Comparison of ENCODE assay signal across 18 mouse cellular contexts in the genomic region with DNA sequence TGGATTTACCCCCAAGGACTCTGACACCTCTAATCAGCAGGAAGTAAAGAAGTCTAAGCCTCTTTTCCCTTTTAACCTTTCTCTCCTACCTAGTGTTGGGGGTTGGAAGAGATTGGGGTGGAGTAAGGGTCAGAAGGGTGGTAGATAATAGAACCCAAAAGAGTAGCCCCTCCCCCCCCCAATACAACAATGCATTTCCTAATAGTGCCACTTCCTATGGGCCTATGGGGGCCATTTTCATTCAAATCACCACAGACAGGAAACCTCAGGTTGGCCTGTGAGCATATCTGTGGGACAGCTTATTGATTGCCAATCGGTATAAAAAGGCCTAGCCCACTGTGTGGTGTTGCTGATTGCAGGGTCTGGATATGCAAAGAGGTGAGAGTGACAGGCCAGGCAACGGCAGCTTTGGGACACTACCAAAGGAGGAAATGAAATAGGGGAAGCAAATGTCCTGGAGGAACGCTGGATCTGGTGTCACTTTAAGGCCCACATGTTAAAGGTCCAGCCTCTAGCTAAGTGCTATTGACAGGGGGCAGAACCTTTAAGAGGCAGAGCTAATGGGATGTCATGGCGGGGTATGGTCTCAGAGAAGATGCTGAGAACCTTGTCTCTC. TPM values are rescaled to one million over a fixed set of nuclear protein-coding genes. Genes with fewer than 3 reads are reported as not detected.
DNase-seq lines count a peak whose midpoint lies in the region; ATAC-seq and TF ChIP-seq lines count a peak whose summit lies in the region.
"Had no signal": no experiment of that assay in that cellular context is flagged by ENCODE, and none has a peak within 500 bp of the region (broad histone marks: within the 10 kb centered on the region; RNA-seq: fewer than 3 reads in every experiment).

No protein-coding gene starts in this region.

- DNase-seq in ES-E14 (ENCODE audit: low read depth, low spot score), result peak; percentile 46
- DNase-seq in limb, embryonic 10.5 days (ENCODE audit: low spot score), result no peak
- DNase-seq in c-Kit-positive CD71-positive TER-119-positive erythroid progenitor cells, embryonic 14.5 days (ENCODE audit: low spot score), result no peak
- no peak for DNase-seq in retina, postnatal 1 day
- DNase-seq in hindbrain, embryonic 10.5 days (ENCODE audit: low spot score), result no peak
- DNase-seq: adrenal gland, postnatal 14 days; cerebellum, adult 8-10 months; cerebellum, postnatal 14 days; gastrocnemius, postnatal 14 days had no signal

- no peaks in the 10 kb centered on the region for H3K27me3 ChIP-seq in limb, embryonic 10.5 days (ENCODE audit: low read depth, poor library complexity, severe bottlenecking)
- no peaks in the 10 kb centered on the region for H3K27me3 ChIP-seq in hindbrain, embryonic 10.5 days (ENCODE audit: insufficient read depth, poor library complexity, severe bottlenecking)
- H3K27me3 ChIP-seq: embryonic facial prominence, embryonic 12.5 days; forebrain, embryonic 12.5 days; heart, embryonic 12.5 days had no signal

- H3K4me1 ChIP-seq in ES-E14 (ENCODE audit: control insufficient read depth in 2 of 2, insufficient read depth in 2 of 2, low read length in 2 of 2, poor library complexity in 1 of 2), result peaks cover 0 to 11% of the 10 kb centered on the region in 2 experiments
- 0 out of 2 replicates have a peak, but pooled peaks cover 3% of the 10 kb centered on the region for H3K4me1 ChIP-seq in limb, embryonic 10.5 days
- H3K4me1 ChIP-seq in hindbrain, embryonic 10.5 days (replicated peaks), result peaks cover 7% of the 10 kb centered on the region; the same call in 1 of the 2 replicates
- H3K4me1 ChIP-seq: embryonic facial prominence, embryonic 12.5 days; forebrain, embryonic 12.5 days had no signal

- H3K79me2 ChIP-seq in macrophage (ENCODE audit: inconsistent target), result no peaks in the 10 kb centered on the region

- peak overlapping the region; percentile 51; the same call in 1 of the 2 replicates for H3K27ac ChIP-seq in ES-E14 (ENCODE audit: insufficient read depth, low read depth, low read length, poor library complexity, severe bottlenecking)
- H3K27ac ChIP-seq in macrophage, result peak overlapping the region; percentile 77
- no peak overlapping the region for H3K27ac ChIP-seq in limb, embryonic 10.5 days
- H3K27ac ChIP-seq in hindbrain, embryonic 10.5 days, result no peak overlapping the region
- H3K27ac ChIP-seq: embryonic facial prominence, embryonic 12.5 days; forebrain, embryonic 12.5 days; hindbrain, embryonic 14.5 days had no signal

- no peaks in the 10 kb centered on the region for H3K9me3 ChIP-seq in ES-E14 (ENCODE audit: control insufficient read depth, insufficient read depth, low read depth, low read length)
- no peaks in the 10 kb centered on the region for H3K9me3 ChIP-seq in limb, embryonic 10.5 days (replicated peaks)
- H3K9me3 ChIP-seq in hindbrain, embryonic 10.5 days, result 0 out of 2 replicates have a peak, but pooled peaks cover 3% of the 10 kb centered on the region
- H3K9me3 ChIP-seq: embryonic facial prominence, embryonic 12.5 days; forebrain, embryonic 12.5 days; heart, embryonic 12.5 days had no signal

- no peak overlapping the region for H3K9ac ChIP-seq in ES-E14 (ENCODE audit: insufficient read depth, low read depth, low read length, poor library complexity, severe bottlenecking)
- H3K9ac ChIP-seq: embryonic facial prominence, embryonic 12.5 days; forebrain, embryonic 12.5 days; heart, embryonic 12.5 days; hindbrain, embryonic 14.5 days had no signal

- ATAC-seq in common myeloid progenitor, adult 5-6 weeks (replicated peaks; ENCODE audit: low read depth, poor library complexity, severe bottlenecking), result peak; percentile 45
- 0 out of 2 replicates have a peak, but pooled peaks have one; percentile 39 for ATAC-seq in neutrophil, adult 5-6 weeks (ENCODE audit: extremely low read depth, insufficient number of reproducible peaks, low FRiP score, poor library complexity, severe bottlenecking)
- ATAC-seq: forebrain, embryonic 16.5 days; intestine, embryonic 16.5 days had no signal

- in situ Hi-C loops in ES-E14 (cut with MboI; ENCODE audit: low sequenced_read_pairs in 2 of 2, unreplicated experiment in 2 of 2), result no loop called here

- 2% methylated on average over 3 of the region's 4 CpGs for WGBS in macrophage (ENCODE audit: missing documents)
- 82% methylated on average over 4 of the region's 4 CpGs for WGBS in limb, embryonic 10.5 days
- 76% methylated on average over 4 of the region's 4 CpGs for WGBS in hindbrain, embryonic 10.5 days

- H3K36me3 ChIP-seq in ES-E14 (ENCODE audit: control insufficient read depth, insufficient read depth, low read length, poor library complexity, severe bottlenecking) (no peaks in the 10 kb centered on the region), macrophage (ENCODE audit: inconsistent target) (no peaks in the 10 kb centered on the region)
- no peaks in the 10 kb centered on the region for H3K36me3 ChIP-seq in limb, embryonic 10.5 days
- no peaks in the 10 kb centered on the region for H3K36me3 ChIP-seq in hindbrain, embryonic 10.5 days
- H3K36me3 ChIP-seq: embryonic facial prominence, embryonic 12.5 days; forebrain, embryonic 12.5 days; heart, embryonic 12.5 days had no signal

- H3K4me3 ChIP-seq in ES-E14 (ENCODE audit: insufficient read depth in 1 of 2, low read depth in 1 of 2, low read length in 2 of 2, poor library complexity in 1 of 2, severe bottlenecking in 1 of 2) (no peak overlapping the region), macrophage (ENCODE audit: inconsistent target) (no peak overlapping the region)
- no peak overlapping the region for H3K4me3 ChIP-seq in limb, embryonic 10.5 days
- H3K4me3 ChIP-seq in hindbrain, embryonic 10.5 days, result no peak overlapping the region
- H3K4me3 ChIP-seq: embryonic facial prominence, embryonic 12.5 days; forebrain, embryonic 12.5 days; heart, embryonic 12.5 days had no signal

TF ChIP-seq in ES-E14, 5 proteins besides CTCF, POLR2A, EP300 and RAD21:
- TF ChIP-seq MAFK (IDR thresholded peaks at IDR 0.05; ENCODE audit: insufficient read depth, low read depth, low read length) (no peak), CHD2 (IDR thresholded peaks at IDR 0.05; ENCODE audit: low read depth, low read length) (no peak; the same call in 1 of the 2 replicates), ZNF384 (IDR thresholded peaks at IDR 0.05; ENCODE audit: low read depth, low read length) (no peak), HCFC1 (IDR thresholded peaks at IDR 0.05; ENCODE audit: borderline replicate concordance, insufficient read depth, low read length) (no peak), ZC3H11A (IDR thresholded peaks at IDR 0.05; ENCODE audit: borderline replicate concordance, low read depth, low read length) (no peak)
TF ChIP-seq in ES-E14: peak in this region for 0.

RNA-seq across cellular contexts. Expression of a gene that starts 32.9 kb away (rescaled TPM):
- total RNA-seq in ES-E14 (2012; rRNA removed), result 2.5 and 4.6 TPM in 2 replicates
- total RNA-seq in common myeloid progenitor, adult 5-6 weeks (2017), result 16.1 and 20.6 TPM in 2 replicates
- total RNA-seq in macrophage (2018; cell fraction: chromatin; rRNA removed), result 1,000 to 10,000 TPM in 20 of 26 experiments, 100 to 1,000 TPM in 6; 599 to 5,967 (median 2,262) TPM
- 100 to 1,000 TPM; 159 to 682 (median 357) TPM for total RNA-seq in macrophage (2018; cell fraction: cytosol; rRNA removed)
- total RNA-seq in macrophage (2018; cell fraction: nucleus; rRNA removed), result 1,000 to 10,000 TPM in 18 of 26 experiments, 100 to 1,000 TPM in 8; 325 to 4,265 (median 1,698) TPM
- polyA plus RNA-seq in macrophage (2018), result 96.5 to 226 TPM (median 116 TPM) in 3 replicates
- 87.9 and 94.6 TPM in 2 replicates for total RNA-seq in neutrophil, adult 5-6 weeks (2017)
- polyA plus RNA-seq in limb, embryonic 10.5 days (2016; fragmentation: Nextera tagmentation; extraction: Ambion mirVana), result 0.19 and 0.24 TPM in 2 replicates
- polyA plus RNA-seq in hindbrain, embryonic 10.5 days (2016; fragmentation: Nextera tagmentation; extraction: Ambion mirVana), result 0.18 and 0.21 TPM in 2 replicates

RNA-seq across cellular contexts. Expression of a gene that starts 34.0 kb away (rescaled TPM):
- total RNA-seq in ES-E14 (2012; rRNA removed), result 4.8 and 7.3 TPM in 2 replicates
- total RNA-seq in common myeloid progenitor, adult 5-6 weeks (2017), result 38.2 and 48.5 TPM in 2 replicates
- 100 to 1,000 TPM; 130 to 963 (median 401) TPM for total RNA-seq in macrophage (2018; cell fraction: chromatin; rRNA removed)
- total RNA-seq in macrophage (2018; cell fraction: cytosol; rRNA removed), result 100 to 1,000 TPM in 14 of 26 experiments, 10 to 100 TPM in 12; 66.6 to 228 (median 159) TPM
- total RNA-seq in macrophage (2018; cell fraction: nucleus; rRNA removed), result 100 to 1,000 TPM; 109 to 784 (median 320) TPM
- polyA plus RNA-seq in macrophage (2018), result 50.3 to 109 TPM (median 52.0 TPM) in 3 replicates
- total RNA-seq in neutrophil, adult 5-6 weeks (2017), result 99.3 and 100 TPM in 2 replicates
- 1.5 and 2.5 TPM in 2 replicates for polyA plus RNA-seq in limb, embryonic 10.5 days (2016; fragmentation: Nextera tagmentation; extraction: Ambion mirVana)
- 2.0 and 2.2 TPM in 2 replicates for polyA plus RNA-seq in hindbrain, embryonic 10.5 days (2016; fragmentation: Nextera tagmentation; extraction: Ambion mirVana)

RNA-seq across cellular contexts. Expression of a gene that starts 34.7 kb away (rescaled TPM):
- 3.2 and 3.8 TPM in 2 replicates for total RNA-seq in ES-E14 (2012; rRNA removed)
- total RNA-seq in common myeloid progenitor, adult 5-6 weeks (2017), result 42.5 and 48.7 TPM in 2 replicates
- 100 to 1,000 TPM in 15 of 26 experiments, 10 to 100 TPM in 11; 21.3 to 323 (median 132) TPM for total RNA-seq in macrophage (2018; cell fraction: chromatin; rRNA removed)
- total RNA-seq in macrophage (2018; cell fraction: cytosol; rRNA removed), result 100 to 1,000 TPM in 20 of 26 experiments, 10 to 100 TPM in 6; 81.5 to 299 (median 201) TPM
- total RNA-seq in macrophage (2018; cell fraction: nucleus; rRNA removed), result 100 to 1,000 TPM in 16 of 26 experiments, 10 to 100 TPM in 10; 45.5 to 305 (median 229) TPM
- 42.5 to 99.4 TPM (median 48.3 TPM) in 3 replicates for polyA plus RNA-seq in macrophage (2018)
- total RNA-seq in neutrophil, adult 5-6 weeks (2017), result 45.9 and 56.1 TPM in 2 replicates
- 1.8 and 2.7 TPM in 2 replicates for polyA plus RNA-seq in limb, embryonic 10.5 days (2016; fragmentation: Nextera tagmentation; extraction: Ambion mirVana)
- polyA plus RNA-seq in hindbrain, embryonic 10.5 days (2016; fragmentation: Nextera tagmentation; extraction: Ambion mirVana), result 1.3 and 2.4 TPM in 2 replicates

Comparison
In these comparisons a context has a peak if more than half of its experiments do, and no peak if none do; other contexts are left out.
1. H3K27ac ChIP-seq: peak in ES-E14 (single experiment) and macrophage (single experiment); none in limb, embryonic 10.5 days (single experiment) and hindbrain, embryonic 10.5 days (single experiment).